Mouse (Mus musculus): ENCODE measurements around the gene Lpp.

Gene Lpp

DNA sequence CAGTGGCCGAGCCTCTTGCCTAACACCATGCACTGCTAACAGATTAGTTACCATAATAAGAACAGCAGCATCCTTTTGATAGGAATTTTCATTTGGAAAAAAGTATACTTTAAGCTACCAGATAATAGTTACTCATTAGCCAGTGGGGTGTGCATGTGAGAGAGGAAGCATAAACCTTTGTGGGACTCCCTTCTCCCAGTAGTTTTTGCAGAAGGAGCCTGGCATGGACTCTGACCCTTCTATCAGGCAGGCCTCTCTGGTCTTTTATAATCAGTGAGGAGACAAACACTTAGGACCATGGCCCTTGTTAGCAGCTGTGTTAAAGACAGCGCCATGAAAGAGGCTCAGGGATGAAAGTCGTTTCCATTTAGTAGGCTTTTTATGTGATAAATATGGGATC is 76.0 kb downstream of the Lpp start:
- in situ Hi-C loops (cut with MboI), result loop anchor here (25.0 kb wide), 1 partner anchor 482 kb away; the partner anchor contains the start of genes Bcl6 and Gm37419

DNA sequence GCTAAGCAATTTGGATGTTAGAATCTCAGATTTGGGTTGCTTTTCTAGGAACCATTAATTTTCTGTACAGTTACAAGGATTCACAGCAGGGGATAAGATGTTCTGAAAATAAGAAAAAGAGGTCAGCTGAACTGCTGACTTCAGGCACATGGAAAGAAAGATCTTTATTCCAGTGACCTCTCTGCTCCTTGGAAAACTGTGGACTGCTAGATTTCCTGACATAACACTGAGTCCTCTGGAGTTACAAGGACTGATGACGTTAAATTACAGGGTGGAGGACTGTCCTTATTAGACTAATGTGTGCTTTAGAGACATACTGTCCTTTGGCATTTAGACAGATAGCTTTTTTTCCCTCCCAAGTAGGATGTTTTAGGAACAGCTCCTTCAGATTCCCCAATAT is 77.3 kb downstream of the Lpp start:
- in situ Hi-C loops (cut with MboI), result loop anchor here (25.0 kb wide), 1 partner anchor 483 kb away; the partner anchor contains the start of genes Bcl6 and Gm37419

DNA sequence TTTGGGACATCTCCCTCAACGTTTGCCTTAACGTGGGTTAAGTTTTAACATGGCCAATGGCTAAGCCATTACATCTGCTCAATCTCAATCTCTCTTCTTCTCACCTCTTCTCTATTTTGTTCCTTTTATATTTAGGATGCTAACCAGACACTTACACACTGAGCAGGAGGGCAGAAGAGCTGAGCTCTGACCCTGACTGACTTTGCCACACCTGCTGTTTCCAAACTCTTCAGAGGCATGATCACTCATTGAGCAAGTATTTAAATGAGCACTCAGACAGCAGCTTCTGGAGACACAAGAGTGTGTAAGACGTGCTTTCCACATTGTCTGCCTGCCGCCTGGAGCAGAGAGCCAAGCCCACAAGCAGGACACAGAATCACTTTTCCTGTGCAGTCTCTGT is 77.7 kb downstream of the Lpp start:
- in situ Hi-C loops (cut with MboI), result loop anchor here (25.0 kb wide), 1 partner anchor 484 kb away; the partner anchor contains the start of genes Bcl6 and Gm37419

DNA sequence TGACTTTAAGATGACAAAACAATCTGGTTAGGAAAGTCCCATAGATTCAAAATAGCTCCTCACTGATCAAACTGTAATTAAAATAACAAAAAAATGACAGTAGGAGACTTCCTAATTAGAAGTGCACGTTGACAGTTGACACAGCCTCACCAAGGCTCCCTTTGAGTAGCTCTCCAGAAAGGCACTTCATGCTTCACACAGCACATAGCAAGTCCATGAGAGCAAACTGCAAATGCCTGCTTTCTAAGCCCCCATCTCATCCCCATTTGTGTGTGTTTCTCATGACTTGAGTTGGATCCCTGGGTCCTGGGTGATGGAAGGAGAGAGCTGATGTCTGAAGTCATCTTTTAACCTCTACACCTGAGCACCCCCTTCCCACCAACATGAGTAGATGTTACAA is 78.5 kb downstream of the Lpp start:
- in situ Hi-C loops (cut with MboI), result loop anchor here (25.0 kb wide), 1 partner anchor 484 kb away; the partner anchor contains the start of genes Bcl6 and Gm37419

DNA sequence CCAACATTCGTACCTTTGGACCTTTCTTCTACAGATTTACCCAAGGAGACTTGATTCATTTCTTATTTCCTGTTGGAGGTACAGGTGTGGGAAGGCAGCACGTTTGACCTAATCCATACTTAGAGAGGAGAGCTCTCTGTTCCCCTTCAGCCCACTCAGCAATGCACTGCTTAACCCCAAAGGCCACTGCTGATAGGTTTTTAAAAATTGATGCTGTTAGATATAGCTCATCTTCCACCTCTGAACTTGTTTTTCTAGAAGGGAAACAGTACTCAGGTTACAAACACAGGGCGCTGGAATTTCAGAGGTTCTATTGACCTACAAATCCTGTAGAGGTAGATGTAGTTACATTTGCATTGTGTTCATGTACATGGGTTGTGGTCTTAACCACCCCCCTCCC is 80.7 kb downstream of the Lpp start:
- in situ Hi-C loops (cut with MboI), result loop anchor here (25.0 kb wide), 1 partner anchor 487 kb away; the partner anchor contains the start of genes Bcl6 and Gm37419

DNA sequence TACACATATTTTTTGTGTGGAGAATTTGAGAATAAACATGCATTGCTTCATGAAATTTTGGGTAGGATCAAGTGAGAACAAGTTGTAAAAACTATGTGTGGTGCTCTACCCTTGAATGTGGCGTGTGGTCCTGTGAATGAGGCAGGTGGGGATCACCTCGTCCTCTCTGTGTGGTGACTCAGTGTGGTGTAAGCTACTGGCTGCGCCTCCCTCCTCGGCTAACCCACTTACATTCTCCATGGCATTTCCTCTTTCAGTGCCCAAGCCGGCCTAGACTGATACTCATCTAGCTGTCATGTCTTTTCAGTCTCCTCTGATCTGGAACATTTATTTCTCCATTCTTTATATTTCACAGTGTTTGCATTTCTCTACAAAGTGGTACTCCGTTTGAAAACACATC is 81.5 kb downstream of the Lpp start:
- in situ Hi-C loops (cut with MboI), result loop anchor here (25.0 kb wide), 1 partner anchor 487 kb away; the partner anchor contains the start of genes Bcl6 and Gm37419

DNA sequence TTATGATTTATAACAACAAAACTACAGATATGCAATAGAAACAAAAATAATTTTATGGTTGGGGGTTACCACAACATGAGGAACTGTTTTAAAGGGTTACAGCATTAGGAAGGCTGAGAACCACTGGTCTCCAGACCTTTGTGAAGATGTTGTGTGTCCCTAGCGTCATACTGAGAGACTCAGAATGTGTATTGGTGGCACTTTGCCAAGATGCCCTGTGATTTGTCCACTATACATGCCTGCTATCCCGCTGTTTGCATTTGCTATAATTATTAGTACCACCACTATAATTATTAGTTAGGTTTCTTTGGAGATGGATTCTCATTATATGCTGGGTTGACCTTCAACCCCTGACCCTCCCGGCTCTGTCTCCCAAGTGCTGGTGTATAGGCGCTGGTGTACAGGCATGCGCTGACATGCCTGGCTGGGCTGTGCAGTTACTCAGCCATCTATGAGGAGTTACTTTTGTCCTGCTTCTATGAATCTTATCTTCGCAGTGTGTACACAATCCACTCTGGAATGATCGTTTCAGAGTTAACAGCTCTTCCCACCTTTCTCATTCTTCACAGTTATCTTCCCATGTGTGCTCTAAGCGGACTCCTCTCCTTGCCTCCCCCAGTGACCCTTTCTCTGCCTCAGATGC is 82.1 kb downstream of the Lpp start:
- in situ Hi-C loops (cut with MboI), result no loop called here

DNA sequence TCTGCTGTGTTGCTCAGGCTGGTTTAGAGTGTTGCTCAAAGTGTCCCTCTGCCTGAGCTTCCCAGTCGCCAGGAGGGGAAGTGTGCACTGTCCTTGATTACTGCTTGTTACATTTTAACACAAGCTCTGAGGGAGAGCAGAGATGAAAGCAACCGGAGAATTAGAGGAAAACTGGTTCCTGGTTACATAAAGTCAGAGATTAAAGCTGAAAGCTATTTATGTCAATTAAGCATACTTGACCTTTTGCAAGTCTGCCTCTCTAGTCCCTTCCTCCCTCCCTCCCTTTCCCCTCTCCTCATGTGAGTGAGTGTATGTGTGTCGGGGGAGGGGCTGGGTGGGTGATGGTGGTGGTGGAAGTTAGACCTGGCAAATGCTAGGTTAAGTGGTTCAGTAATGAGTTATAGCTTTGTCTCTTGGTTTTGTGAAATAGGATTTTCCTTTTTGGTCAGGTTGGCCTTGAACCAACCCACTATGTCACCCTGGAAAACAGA is 83.6 kb downstream of the Lpp start:
- in situ Hi-C loops (cut with MboI), result no loop called here

DNA sequence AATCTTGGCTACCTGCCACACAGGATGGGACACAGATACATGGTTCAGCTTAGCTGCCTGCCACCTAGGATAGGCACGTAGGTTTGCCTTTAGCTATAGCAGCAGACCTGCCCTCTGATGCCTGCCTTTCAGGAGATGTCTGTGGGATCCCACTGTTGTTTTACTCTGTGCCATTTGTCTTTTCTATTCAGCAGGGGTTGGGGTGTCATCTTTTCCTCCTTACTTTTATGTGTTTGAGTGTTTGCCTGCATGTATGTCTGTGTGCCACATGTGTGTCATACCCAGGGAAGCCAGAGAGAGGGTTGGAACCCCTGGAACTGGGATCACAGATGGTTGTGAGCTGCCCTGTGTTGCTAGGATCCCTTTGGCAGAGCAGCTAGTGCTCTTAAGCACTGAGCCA is 84.7 kb downstream of the Lpp start:
- in situ Hi-C loops (cut with MboI), result no loop called here

DNA sequence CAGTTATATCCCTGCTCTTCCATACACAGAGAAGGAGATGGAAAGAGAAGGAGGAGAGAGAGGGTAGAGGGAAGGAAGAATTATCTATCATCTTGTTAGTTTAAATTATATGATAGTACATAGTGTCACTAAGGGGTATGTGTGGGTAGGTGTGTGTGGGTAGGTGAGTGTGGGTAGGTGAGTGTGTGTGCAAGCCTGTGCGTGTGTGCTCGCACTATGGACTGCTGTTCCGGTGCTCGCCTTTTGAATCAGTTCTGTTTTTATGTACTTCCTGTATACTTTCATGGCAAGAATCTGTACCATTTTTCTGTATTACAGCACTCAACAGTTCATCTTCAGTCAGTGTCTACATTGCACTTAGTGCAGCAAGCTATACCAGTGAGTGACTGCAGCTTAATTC is 85.5 kb downstream of the Lpp start:
- in situ Hi-C loops (cut with MboI), result no loop called here

DNA sequence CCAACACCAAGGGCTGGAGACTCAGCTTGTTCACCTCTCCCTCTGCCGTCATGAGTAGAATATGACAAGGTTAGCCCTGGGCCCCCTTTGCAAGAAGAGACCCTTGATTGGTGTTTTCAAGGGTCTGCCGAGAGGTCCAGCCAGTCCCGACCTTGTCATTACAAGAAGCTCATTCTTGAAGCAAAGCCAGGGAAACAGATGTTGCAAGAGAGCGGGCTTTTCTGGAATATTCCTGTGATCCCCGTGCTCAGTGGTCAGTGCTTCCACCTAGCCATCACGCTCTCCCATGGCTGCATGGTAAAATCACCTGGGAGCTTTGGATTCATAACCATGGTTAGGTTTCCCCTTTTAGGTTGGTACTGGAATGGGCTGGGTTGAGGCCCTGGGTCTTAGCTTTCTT is 89.3 kb downstream of the Lpp start:
- in situ Hi-C loops (cut with MboI), result no loop called here

DNA sequence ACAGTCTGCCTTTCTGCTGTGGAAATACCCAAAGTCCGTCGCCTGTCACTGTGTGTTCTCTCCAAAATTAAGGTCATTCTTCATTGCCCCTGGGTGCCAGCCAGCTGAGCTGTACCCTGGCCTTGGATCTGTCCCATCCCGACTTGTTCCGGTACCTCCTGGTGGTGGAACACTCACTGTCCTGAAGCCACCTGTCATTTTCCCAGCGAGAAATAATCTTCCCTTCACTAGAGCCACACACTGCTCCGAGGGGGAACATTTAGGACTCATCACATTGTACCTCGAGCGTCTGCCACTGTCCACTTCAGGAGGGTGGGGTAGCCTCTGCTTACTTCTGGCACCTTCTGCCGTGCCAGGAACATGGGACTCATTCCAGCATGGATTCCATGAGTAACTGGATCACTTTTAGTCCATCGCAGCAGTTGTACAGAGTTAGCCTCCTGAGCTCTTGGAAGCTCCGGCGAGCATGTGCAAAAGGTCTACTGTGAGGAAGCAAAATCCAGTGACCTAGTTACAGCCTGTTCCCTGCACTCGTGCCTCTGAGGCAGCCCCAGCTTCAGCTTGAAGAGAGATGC is 90.3 kb downstream of the Lpp start:
- in situ Hi-C loops (cut with MboI), result no loop called here

DNA sequence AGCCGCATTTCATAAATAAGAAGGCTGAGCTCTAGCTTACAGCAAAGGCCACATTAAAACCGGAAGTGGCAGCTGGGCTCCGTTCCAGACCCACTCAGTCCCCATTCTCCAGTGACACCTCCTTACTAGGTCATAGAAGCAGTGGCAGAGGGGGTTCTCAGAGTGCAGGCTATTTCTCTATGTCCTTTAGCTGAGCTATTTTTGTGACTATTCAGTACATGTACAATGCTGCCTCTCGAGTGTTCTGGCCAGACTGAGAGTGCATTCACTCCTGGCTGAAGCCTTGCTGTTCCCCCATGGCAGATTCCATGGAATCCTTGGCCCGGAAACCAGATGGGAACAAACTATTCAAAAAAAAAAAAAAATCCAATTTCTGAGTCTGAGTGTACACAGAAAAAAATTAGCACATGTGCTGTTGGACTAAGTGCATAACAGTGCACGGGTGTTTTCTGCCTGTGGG is 94.5 kb downstream of the Lpp start:
- in situ Hi-C loops (cut with MboI), result no loop called here

DNA sequence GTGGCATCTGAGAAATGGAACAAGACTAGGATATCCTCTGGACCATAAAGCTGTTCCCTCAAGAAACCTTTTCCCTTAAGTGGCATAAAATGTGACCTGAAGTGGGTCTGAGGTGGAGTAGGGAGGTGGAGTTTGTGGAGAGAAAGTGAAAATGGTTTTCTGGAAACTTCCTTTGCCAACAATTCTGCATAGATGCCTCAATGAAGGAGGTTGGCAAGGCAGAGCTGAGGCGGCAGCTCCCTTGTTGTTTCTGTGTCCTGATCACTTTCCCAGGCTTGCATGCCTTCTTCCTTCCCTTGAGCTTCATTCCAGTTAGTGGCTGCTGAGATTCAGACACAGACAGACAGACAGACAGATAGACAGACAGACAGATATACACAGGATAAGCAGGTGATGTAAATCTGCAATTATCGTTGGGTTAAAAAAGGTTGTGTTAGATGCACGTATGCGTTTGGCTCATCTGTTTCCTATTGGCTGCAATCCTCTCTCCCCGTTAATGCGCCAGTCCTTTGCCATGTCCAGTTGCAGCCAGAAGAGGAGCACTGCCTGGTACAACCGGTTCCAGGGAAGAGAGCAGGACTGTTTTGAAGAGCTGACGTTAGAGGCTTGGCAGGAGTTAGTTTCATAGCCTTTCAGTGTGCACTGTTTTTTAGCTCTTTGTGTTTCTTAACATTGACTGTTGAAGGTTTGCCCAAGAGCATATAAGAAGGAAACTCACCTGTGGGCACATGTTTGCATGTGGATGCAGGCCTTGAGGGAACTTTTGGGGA is 96.4 kb downstream of the Lpp start:
- in situ Hi-C loops (cut with MboI), result no loop called here

DNA sequence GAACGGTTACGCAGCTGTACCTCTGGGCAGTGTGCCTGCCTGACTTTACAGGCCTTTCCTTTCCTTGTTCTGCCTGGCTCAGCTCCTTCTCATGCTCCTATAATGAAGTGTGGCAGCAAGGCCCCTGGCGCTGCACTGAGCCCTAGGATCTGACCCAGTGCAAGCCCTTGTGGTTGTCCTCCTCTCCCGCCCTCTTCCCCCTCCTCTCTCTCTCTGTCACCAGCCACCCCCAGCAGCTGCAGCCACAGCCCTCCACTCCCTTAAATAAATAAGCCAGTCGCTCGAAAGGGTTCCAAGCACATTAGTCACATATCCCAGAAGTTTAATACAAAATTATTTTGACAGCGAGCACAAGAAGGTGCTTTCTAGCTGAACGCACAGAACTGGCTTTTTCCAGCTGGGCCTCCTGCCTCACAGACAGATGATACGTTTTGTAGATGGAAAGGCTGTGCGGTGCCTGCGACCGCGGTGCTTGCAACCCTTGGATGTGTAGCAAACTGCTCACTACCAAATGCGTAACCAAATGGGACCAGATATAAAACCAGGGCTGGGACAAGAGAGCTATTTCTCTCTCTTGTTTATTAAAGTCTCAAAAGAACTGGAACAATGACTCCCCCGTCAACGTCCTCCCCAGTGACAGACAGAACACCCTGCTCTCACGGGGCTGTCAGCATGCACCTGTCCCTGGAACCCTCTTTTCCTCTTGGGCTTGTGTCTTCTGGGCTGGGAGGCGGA is 97.6 kb downstream of the Lpp start:
- in situ Hi-C loops (cut with MboI), result no loop called here

DNA sequence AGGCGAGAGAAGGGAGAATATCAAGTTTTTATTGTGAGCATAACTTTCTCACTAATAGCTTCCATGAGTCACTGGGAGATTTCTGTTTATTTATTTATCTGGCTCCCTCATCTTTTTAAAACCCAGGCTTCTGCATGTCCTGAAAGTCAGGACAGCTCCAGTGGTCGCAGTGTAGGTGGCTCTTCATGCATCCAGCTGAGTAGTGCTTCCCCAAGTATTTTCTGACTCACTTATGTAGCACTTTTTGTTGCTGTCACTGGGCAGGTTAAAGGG is 98.1 kb downstream of the Lpp start:
- in situ Hi-C loops (cut with MboI), result no loop called here

DNA sequence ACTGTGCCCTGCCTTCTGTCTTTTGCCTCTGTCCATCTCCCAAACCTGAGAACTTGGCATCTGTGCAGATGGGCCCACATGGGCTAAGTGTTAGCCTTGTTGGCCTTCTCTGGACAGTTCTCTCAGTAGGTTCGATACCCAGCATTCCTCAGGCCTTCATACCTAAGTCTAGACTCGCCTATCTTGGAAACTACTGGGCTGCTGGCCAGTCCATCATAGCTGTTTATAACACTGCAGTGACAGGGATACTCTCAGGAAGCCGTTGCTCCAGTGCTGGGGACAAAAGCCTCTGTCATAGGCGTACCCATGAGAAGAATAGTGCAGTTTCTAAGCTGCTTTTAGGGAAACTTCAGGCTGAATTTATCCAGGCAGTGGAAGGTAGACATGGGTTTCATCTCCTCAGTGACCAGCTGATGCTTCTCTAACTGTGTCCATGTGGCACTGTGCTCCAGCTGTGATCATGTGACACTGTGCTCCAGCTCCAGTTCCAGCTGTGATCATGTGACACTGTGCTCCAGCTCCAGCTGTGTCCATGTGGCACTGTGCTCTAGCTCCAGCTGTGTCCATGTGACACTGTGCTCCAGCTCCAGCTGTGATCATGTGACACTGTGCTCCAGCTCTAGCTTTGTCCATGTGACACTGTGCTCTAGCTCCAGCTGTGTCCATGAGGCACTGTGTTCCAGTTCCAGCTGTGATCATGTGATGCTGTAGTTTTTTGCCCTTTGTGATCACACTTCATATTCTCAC is 99.1 kb downstream of the Lpp start:
- in situ Hi-C loops (cut with MboI), result no loop called here

DNA sequence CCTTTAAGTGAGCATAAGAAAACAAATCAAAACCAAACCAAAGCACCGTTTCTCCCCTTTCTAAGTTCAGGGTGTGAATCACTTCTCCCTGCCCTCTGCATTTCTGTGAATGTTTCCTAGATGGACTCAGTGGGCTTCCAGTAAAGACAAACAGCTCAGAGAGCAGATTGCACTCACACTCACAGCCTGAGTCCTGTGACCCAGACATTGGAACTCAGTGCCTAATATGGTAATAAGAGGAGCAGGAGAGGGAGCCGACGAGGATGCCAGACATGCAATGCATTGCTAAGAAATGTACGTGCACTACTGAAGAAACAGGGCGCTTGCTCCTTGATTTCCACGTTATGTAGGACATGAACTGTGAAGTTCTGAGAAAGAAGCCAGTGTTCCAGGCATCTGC is 101.2 kb downstream of the Lpp start:
- in situ Hi-C loops (cut with MboI), result no loop called here

DNA sequence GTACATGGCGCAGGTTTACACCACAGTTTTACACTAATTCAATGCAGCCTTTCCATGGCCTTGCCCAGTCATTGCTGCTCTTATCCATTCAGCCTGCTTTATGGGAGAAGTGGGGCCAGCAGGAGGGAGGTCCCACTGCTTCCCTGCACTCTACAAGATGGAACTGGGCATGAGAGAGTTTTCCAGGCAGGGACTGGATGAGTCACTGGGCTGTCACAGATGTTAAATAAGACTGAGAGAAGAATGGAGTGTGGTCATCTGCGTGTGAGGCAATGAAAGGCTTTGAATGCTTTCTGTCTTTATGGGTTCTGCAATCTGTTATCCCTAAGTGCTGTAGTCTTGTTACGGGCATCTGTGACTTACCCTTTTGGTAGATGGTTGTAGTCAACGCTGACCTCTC is 102.2 kb downstream of the Lpp start:
- in situ Hi-C loops (cut with MboI), result no loop called here

DNA sequence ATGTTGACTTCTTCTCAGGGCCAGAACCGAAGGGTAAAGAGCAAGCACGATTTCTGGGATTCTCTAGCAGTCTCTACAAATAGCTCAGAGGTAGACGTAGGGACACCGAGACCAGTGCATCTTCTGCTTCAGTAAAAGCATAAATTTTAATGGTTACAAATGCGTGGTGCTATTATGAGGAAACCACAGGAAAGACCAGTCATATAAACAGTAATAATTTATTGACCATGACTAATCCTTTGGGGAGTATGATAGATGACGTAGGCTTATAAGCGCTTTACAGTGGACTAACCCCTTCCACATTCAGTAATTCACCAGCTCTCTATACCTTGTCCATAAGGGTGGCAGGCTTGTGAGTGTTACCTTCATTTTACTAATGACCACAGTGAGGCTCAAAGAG is 103.3 kb downstream of the Lpp start:
- in situ Hi-C loops (cut with MboI), result no loop called here

DNA sequence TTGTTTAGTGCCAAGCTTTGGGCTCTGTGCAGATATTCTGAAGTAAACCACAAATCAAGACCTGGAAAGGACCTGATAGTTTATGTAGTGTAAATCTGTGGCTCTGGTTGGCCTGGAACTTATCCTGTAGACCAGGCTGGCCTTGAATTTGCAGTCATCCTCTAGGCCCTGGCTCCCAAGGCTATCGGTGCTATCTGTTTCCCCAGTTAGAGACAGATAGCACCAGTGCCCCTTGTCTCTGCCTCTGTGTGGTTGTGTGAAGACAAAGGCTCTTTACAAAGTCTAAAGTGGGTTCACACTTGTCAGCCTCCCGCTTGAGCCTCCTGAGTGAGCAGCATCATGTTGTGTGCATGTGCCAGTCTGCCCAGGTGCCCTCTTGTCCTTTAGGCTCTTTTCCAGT is 104.1 kb downstream of the Lpp start:
- in situ Hi-C loops (cut with MboI), result no loop called here

All from mature B cell (primary cell).